Mouse (Mus musculus) bone marrow, adult 2 months (tissue): ENCODE measurements at regions not wholly inside any gene's neighbourhood (a gene's known extent, or its start where the extent isn't known, plus 50 kb on each side); places are given as distances from the start of the nearest gene placed in this dataset.

ENCODE experiments used
- H3K27ac ChIP-seq: fragments of 200-500 bp; 2 replicates; pipeline ENCODE4 v1.5.1; 2012; ENCODE audit warnings: low read depth, mild to moderate bottlenecking, control low read depth, inconsistent platforms, low read length; ENCODE audit not compliant: control insufficient read depth, poor library complexity, insufficient read depth
- H3K4me1 ChIP-seq: fragments of 200-500 bp; 2 replicates; pipeline ENCODE4 v1.6.1; 2011; ENCODE audit warnings: low read length; ENCODE audit not compliant: control insufficient read depth, insufficient read depth
- H3K4me3 ChIP-seq: fragments of 200-500 bp; replicated peaks from 2 replicates; pipeline ENCODE3; 2011; ENCODE audit warnings: mild to moderate bottlenecking, low read depth, low read length, control low read depth; ENCODE audit not compliant: control insufficient read depth
- CTCF ChIP-seq: fragments of 200-500 bp; IDR thresholded peaks from 2 replicates; pipeline ENCODE4 v1.5.1; 2011; ENCODE audit warnings: low read length, control low read depth; ENCODE audit not compliant: control insufficient read depth, insufficient read depth
- POLR2A ChIP-seq: fragments of 200-500 bp; IDR thresholded peaks from 2 replicates; pipeline ENCODE4 v1.6.1; 2011; ENCODE audit warnings: low read depth, mild to moderate bottlenecking, control low read depth, low read length, borderline replicate concordance; ENCODE audit not compliant: control insufficient read depth
- WGBS: fragments of 180-500 bp; shearing (Covaris S2); methylation state at CpG from one replicate; pipeline ENCODE4 v1.1.7; 2018; 5-methylcytosine and 5-hydroxymethylcytosine counted together

- H3K27ac ChIP-seq = no peak overlapping the region
- H3K4me3 ChIP-seq = no peak overlapping the region
- H3K4me1 ChIP-seq = no peaks in the 10 kb centered on the region
- TF ChIP-seq CTCF = no peak
- TF ChIP-seq POLR2A = no peak
These were observed 148.4 kb downstream of the Sox11 start for GRCm38 (mm10) chr12:27194001-27194400.

DNA sequence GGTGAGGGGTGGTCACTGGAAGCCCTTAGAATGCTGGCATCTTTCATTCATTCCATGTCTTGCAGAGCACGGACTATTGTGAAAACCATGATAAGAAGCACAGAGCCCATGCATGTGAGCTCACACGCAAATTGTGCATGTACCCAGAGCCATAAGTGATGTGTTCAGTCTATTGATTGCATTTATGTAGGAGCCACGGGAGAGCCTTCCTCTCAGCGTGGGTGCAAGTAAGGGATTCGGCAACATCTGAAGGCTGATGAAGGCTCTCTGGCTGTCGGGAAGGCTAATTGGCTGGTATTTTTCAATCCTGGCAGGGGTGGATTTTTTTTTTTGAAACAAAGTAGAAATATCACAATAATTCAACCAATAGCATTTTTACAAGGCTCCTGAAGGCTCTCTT lies 150.5 kb downstream of the Sox11 start:
- TF ChIP-seq POLR2A = no peak
- no peak for TF ChIP-seq CTCF

GRCm38 (mm10) chr12:27187480-27187879 lies 154.9 kb downstream of the Sox11 start:
- WGBS = 77% methylated on average over 3 of the region's 3 CpGs
- H3K4me1 ChIP-seq = no peaks in the 10 kb centered on the region
- TF ChIP-seq CTCF (no peak), POLR2A (no peak)

More for the DNA sequence above, 150.5 kb downstream of the Sox11 start:
- H3K27ac ChIP-seq = no peak overlapping the region
- 88% methylated on average over 6 of the region's 6 CpGs for WGBS
- H3K4me1 ChIP-seq = no peaks in the 10 kb centered on the region
- H3K4me3 ChIP-seq = no peak overlapping the region

DNA sequence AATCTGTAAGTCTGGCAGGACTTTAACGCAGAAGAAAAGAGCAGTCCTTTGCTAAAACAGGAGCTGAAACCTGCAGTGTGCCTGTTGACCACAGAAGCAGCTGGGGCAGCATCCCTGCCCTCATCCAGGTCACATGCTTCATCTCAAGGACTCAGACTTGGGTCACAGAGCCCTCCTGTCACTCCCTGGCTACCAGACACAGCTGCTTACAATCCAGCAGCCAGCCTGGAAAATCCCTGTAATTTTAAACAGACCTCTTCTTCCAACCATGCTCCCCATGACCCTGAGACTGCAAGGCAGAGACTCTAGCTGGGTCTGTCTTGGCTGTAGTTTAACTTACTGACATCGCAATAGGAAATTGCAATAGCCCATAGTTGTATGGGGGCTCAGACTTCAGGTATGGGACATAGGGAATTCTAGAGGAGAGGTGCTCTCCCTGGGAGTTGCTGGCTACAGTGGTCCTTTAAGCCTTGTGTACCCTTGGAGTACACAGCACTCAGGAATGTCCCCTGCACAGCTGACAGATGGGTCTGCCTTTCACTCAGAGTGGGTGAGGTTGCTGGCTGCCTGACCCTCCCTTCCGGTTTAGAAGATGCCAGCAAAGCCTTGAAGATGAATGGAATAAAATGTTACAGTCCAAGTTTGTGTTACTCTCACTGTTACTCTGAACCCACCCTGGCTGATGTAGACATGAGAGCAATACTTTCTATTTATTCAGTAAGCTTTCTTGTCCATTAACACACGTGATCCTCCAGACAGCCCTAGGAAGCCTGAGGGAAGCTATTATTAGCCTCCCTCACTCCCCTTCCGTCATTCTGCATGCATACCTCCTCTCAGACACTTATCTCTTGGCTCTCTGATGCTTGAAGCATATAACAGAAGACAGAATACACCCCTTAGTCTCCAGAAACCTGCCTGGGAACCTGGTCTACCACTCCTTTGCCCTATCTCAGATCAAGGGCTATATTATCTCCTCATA lies 159.7 kb downstream of the Sox11 start:
- WGBS = 54% methylated on average over 5 of the region's 5 CpGs
- TF ChIP-seq CTCF (no peak), POLR2A (no peak)
- H3K4me3 ChIP-seq = no peak overlapping the region
- no peak overlapping the region for H3K27ac ChIP-seq
- H3K4me1 ChIP-seq = no peaks in the 10 kb centered on the region

More at GRCm38 (mm10) chr12:27187480-27187879, 154.9 kb downstream of the Sox11 start:
- Histone ChIP-seq H3K4me3 (no peak overlapping the region), H3K27ac (no peak overlapping the region)

DNA sequence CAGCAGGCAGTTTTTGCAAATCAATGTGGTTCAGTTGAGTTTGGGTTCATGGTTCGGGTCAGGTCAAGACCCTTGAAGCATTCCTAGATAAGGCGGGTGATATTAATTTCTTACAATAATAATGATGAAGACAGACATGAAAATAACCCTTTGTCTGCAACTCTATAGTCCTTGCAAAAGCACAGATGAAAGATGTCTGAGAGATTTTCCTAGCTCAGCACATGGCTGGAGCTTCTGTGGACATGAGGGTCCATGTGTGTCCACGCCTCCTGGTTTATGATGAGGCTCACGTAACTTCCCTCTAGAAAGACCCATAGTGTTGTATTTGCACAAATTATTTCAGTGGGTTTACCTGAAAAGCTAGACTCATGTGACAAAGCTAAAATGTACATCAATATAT lies 168.8 kb downstream of the Sox11 start:
- 81% methylated on average over 4 of the region's 4 CpGs for WGBS
- H3K4me3 ChIP-seq = no peak overlapping the region
- no peak overlapping the region for H3K27ac ChIP-seq
- no peaks in the 10 kb centered on the region for H3K4me1 ChIP-seq
- TF ChIP-seq POLR2A = no peak
- no peak for TF ChIP-seq CTCF

DNA sequence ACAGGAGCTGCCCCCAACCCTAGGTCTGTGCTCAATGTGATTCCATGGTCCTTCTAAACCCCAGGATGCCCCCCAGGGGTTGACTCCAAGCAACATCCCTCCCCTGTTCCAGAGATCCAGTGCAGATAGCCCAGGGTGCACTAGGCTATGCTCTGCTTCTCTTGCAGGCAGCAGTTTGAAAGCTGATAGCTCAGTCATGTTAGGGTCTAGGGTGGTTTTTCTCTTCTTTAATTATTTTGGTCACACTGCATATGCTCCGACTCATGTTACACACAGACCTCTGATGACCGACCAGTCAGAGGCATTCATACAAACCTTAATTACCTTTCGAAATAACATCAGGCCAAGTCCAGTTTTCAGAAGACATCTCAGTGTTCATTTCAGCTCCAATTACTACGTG lies 169.2 kb downstream of the Sox11 start:
- WGBS = 78% methylated on average over 4 of the region's 4 CpGs
- TF ChIP-seq POLR2A (no peak), CTCF (no peak)
- Histone ChIP-seq H3K27ac (no peak overlapping the region), H3K4me1 (no peaks in the 10 kb centered on the region), H3K4me3 (no peak overlapping the region)

GRCm38 (mm10) chr12:27171595-27171994 lies 170.8 kb downstream of the Sox11 start:
- no peak overlapping the region for H3K27ac ChIP-seq
- no peak overlapping the region for H3K4me3 ChIP-seq
- TF ChIP-seq POLR2A = no peak
- no peak for TF ChIP-seq CTCF
- no peaks in the 10 kb centered on the region for H3K4me1 ChIP-seq

DNA sequence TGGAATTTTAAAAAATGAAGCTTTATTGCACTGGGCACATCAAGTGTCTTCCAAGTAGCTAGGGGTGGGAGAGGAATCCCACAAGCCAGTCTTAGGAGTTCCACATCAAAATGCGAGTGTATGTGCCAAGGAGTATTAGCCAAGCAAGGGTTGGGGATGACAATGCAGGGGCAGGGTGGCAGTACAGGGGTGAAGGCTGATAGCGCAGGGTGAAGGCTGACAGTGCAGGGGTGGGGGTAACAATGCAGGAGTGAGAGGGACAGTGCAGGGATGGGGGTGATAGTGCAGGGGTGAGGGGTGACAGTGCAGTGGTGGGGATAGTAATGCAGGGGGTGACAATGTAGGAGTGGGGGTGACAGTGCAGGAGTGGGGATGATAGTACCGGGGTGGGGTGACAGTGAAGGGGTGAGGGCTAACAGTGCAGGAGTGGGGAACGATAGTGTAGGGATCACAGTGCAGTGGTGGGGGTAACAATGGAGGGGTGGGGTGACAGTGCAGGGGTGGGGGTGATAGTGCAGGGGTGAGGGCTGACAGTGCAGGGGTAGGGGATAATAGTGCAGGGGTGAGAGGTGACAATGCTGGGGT lies 177.4 kb downstream of the Sox11 start:
- H3K4me3 ChIP-seq = no peak overlapping the region
- TF ChIP-seq CTCF = no peak
- TF ChIP-seq POLR2A = no peak
- WGBS = 73% methylated on average over 4 of the region's 4 CpGs
- no peaks in the 10 kb centered on the region for H3K4me1 ChIP-seq
- H3K27ac ChIP-seq = no peak overlapping the region

- H3K4me3 ChIP-seq = no peak overlapping the region
- H3K4me1 ChIP-seq = no peaks in the 10 kb centered on the region
- no peak overlapping the region for H3K27ac ChIP-seq
- 72% methylated on average over 18 of the region's 18 CpGs for WGBS
- TF ChIP-seq POLR2A (no peak), CTCF (no peak)
These were observed 182.2 kb downstream of the Sox11 start for GRCm38 (mm10) chr12:27160063-27160686.
